Comparison of ENCODE assay signal across 25 mouse cellular contexts in the genomic region with DNA sequence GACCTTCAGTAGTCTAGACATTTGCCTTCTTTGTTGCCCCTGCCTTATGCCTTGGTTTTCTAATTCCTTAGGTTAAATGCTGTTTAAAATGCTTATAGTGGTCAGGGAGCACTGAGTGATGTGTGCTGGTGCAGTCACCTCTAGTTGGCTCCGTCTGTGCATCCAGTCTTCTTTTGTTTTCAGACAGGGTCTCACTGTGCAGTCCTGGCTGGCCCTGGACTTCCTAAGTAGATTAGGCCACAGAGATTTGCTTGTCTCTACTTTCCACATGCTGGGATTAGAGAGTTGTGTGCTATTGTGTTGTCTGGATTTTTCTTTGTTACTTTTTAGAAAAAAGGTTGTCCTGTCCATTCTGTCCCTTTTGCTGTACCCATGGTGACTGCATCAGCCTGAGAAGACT.
"Had no signal": no experiment of that assay in that cellular context is flagged by ENCODE, and none has a peak within 500 bp of the region (broad histone marks: within the 10 kb centered on the region; RNA-seq: fewer than 3 reads in every experiment).

No protein-coding gene starts in this region.

- H3K4me2 ChIP-seq: heart, embryonic 11.5 days; heart, embryonic 13.5 days; heart, embryonic 15.5 days; hindbrain, embryonic 15.5 days; kidney, embryonic 15.5 days; limb, embryonic 12.5 days; liver, embryonic 12.5 days had no signal

- H3K4me3 ChIP-seq: heart, adult 2 months; heart, embryonic 13.5 days; heart, embryonic 15.5 days; hindbrain, embryonic 15.5 days; kidney, embryonic 15.5 days; limb, embryonic 10.5 days; limb, embryonic 12.5 days; liver, embryonic 12.5 days had no signal

- H3K27ac ChIP-seq: heart, adult 2 months; heart, embryonic 13.5 days; heart, embryonic 15.5 days; hindbrain, embryonic 15.5 days; kidney, embryonic 15.5 days; kidney, postnatal 0 days; limb, embryonic 10.5 days; limb, embryonic 12.5 days; liver, embryonic 14.5 days had no signal

- H3K9ac ChIP-seq: heart, embryonic 13.5 days; heart, embryonic 15.5 days; hindbrain, embryonic 15.5 days; kidney, embryonic 15.5 days; limb, embryonic 12.5 days; liver, embryonic 12.5 days; liver, embryonic 14.5 days had no signal

- H3K9me3 ChIP-seq: heart, embryonic 13.5 days; heart, embryonic 15.5 days; hindbrain, embryonic 15.5 days; kidney, embryonic 15.5 days; limb, embryonic 10.5 days; limb, embryonic 12.5 days; liver, embryonic 12.5 days had no signal

- H3K4me1 ChIP-seq: heart, embryonic 15.5 days; hindbrain, embryonic 15.5 days; limb, embryonic 10.5 days; limb, embryonic 12.5 days had no signal

- ATAC-seq: intestine, embryonic 16.5 days; liver, embryonic 12.5 days had no signal

- H3K27me3 ChIP-seq: heart, embryonic 13.5 days; heart, embryonic 15.5 days; hindbrain, embryonic 15.5 days; kidney, embryonic 15.5 days; limb, embryonic 12.5 days; liver, embryonic 12.5 days had no signal

- DNase-seq: gastrocnemius, postnatal 14 days; gastrocnemius, postnatal 36 days; heart, adult 11 months; heart, adult 2 months; heart, postnatal 14 days; heart, postnatal 36 days; kidney, adult 11 months; kidney, adult 2 months; kidney, adult 9 months; kidney, postnatal 14 days; kidney, postnatal 36 days; layer of hippocampus, adult 9-11 months; layer of hippocampus, postnatal 36 days; liver had no signal
